Mouse (Mus musculus) midbrain, postnatal 0 days (tissue): ENCODE measurements around the gene Lime1. TPM values are rescaled to one million over a fixed set of nuclear protein-coding genes. Genes with fewer than 3 reads are reported as not detected.

ENCODE experiments used
- ATAC-seq: fragments of 200-750 bp; cut with Nextera tagmentation; 2 replicates; pipeline ENCODE4 v1.8.0; 2017; ENCODE audit warnings: moderate number of reproducible peaks, mild to moderate bottlenecking, moderate TSS enrichment, moderate library complexity; ENCODE audit not compliant: low FRiP score
- DNase-seq: peaks from one replicate; pipeline ENCODE4 v3.0.0-alpha.2; 2015; ENCODE audit warnings: low spot score
- H3K27ac ChIP-seq: fragments of 300-500 bp; sonication (generic); 2 replicates; pipeline ENCODE4 v1.5.1; 2014; ENCODE audit warnings: low read depth, mild to moderate bottlenecking, low read length, mixed read lengths
- H3K27me3 ChIP-seq: fragments of 300-500 bp; sonication (generic); 2 replicates; pipeline ENCODE4 v1.6.1; 2014; ENCODE audit warnings: low read length, control low read depth, mixed read lengths; ENCODE audit not compliant: insufficient read depth
- H3K36me3 ChIP-seq: fragments of 300-500 bp; sonication (generic); 2 replicates; pipeline ENCODE4 v1.6.1; 2014; ENCODE audit warnings: low read length, control low read depth, mixed read lengths; ENCODE audit not compliant: insufficient read depth
- H3K4me1 ChIP-seq: fragments of 300-500 bp; sonication (generic); 2 replicates; pipeline ENCODE4 v1.6.1; 2014; ENCODE audit warnings: mild to moderate bottlenecking, control low read depth, antibody characterized with exemption, low read length, mixed read lengths; ENCODE audit not compliant: insufficient read depth
- H3K4me2 ChIP-seq: fragments of 300-500 bp; sonication (generic); 2 replicates; pipeline ENCODE4 v1.6.1; 2014; ENCODE audit warnings: low read depth, mild to moderate bottlenecking, low read length, mixed read lengths; ENCODE audit not compliant: poor library complexity, severe bottlenecking
- H3K4me3 ChIP-seq: fragments of 300-500 bp; sonication (generic); 2 replicates; pipeline ENCODE4 v1.5.1; 2014; ENCODE audit warnings: low read depth, mild to moderate bottlenecking, low read length, moderate library complexity
- H3K9ac ChIP-seq: fragments of 300-500 bp; sonication (generic); replicated peaks from 2 replicates; pipeline ENCODE4 v1.6.1; 2014; ENCODE audit warnings: mild to moderate bottlenecking, low read length, moderate library complexity, mixed read lengths; ENCODE audit not compliant: poor library complexity, severe bottlenecking
- H3K9me3 ChIP-seq: fragments of 300-500 bp; sonication (generic); 2 replicates; pipeline ENCODE4 v1.6.1; 2016; ENCODE audit warnings: low read length, control low read depth
- CTCF ChIP-seq: IDR thresholded peaks from 2 replicates; pipeline ENCODE4 v1.5.1; 2016; ENCODE audit warnings: antibody characterized with exemption, mild to moderate bottlenecking
- WGBS: fragments of 180-500 bp; shearing (Covaris S2); extraction: QIAGEN DNeasy Blood & Tissue Kit; methylation state at CpG from one replicate; pipeline ENCODE4 v1.1.7; 2014; 5-methylcytosine and 5-hydroxymethylcytosine counted together
- polyA plus RNA-seq: library from polyadenylated mRNA; unstranded; fragments of >200 nt; fragmentation: Nextera tagmentation; extraction: Ambion mirVana; gene quantifications from 2 replicates; pipeline ENCODE4 v1.2.1, GENCODE M21; 2015
- total RNA-seq: library from RNA; depleted of rRNA; stranded (reverse); fragments of >200 nt; gene quantifications from 2 replicates; pipeline ENCODE4 v1.2.3, GENCODE M21; 2014

Lime1 gene
- total and polyA plus RNA-seq, 2 experiments from 2014 or later, result 30.3 to 44.8 TPM

DNA sequence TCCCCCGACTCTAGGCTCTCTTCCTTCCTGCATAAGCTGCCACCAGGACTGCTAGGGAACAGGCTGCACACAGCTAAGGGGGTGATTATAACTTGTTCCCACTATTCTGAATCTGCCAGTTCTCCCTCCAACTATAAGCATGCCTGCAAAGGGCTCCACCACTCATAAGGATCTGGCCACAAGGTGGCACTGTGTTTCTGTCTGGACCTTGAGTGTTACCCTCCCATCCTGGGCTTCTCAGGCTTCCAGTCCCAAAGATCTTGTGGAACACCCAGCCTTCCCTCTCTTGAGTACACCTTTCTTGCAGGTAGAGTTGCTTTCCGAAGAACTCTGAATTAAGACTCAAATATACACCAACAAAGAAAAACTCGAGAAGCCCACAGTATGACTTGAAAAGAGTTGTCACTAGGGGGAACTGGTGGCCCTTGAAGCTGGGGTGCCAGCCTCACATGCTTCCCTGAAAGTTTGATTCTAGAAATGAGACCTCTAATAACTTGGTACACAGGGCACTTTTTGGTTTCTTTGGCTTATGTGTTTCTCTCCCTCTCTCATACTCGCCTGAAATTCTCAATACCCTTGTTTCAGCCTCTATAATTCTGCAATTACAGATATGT is 12.8 kb downstream of the Lime1 start:
- TF ChIP-seq CTCF, result peak; percentile 92
- Histone ChIP-seq H3K4me1 (no peaks in the 10 kb centered on the region), H3K9ac (no peak overlapping the region), H3K4me2 (no peak overlapping the region), H3K36me3 (peaks cover 27% of the 10 kb centered on the region), H3K27ac (no peak overlapping the region), H3K9me3 (no peaks in the 10 kb centered on the region), H3K27me3 (no peaks in the 10 kb centered on the region), H3K4me3 (no peak overlapping the region)
- ATAC-seq (peak; percentile 54; the same call in 1 of the 2 replicates), DNase-seq (peak; percentile 92)
- WGBS, result 43% methylated on average over 4 of the region's 4 CpGs

DNA sequence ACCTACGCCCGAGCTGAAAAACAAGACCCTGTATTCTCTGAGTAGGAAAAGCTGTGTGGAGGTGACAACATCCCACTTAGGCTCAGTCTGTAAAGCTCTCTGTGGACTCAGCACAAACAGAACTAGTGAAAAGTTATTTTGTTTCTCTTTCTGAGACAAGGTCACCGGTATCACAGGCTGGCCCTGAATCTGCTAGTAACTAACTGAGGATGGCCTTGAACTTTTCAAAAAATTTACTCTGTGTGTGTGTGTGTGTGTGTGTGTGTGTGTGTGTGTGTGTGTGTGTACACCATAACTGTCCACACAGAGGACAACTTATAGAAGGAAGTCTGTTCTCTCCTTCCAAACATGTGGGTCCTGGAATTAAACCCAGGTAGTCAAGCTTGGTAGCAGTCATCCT is 14.2 kb downstream of the Lime1 start:
- Histone ChIP-seq H3K9ac (no peak overlapping the region), H3K36me3 (peaks cover 27% of the 10 kb centered on the region), H3K4me1 (no peaks in the 10 kb centered on the region), H3K27ac (no peak overlapping the region), H3K4me2 (no peak overlapping the region), H3K9me3 (no peaks in the 10 kb centered on the region), H3K4me3 (no peak overlapping the region), H3K27me3 (no peaks in the 10 kb centered on the region)
- no peak for ATAC-seq
- 96% methylated on average over 3 of the region's 3 CpGs for WGBS
- TF ChIP-seq CTCF, result no peak
- no peak for DNase-seq

DNA sequence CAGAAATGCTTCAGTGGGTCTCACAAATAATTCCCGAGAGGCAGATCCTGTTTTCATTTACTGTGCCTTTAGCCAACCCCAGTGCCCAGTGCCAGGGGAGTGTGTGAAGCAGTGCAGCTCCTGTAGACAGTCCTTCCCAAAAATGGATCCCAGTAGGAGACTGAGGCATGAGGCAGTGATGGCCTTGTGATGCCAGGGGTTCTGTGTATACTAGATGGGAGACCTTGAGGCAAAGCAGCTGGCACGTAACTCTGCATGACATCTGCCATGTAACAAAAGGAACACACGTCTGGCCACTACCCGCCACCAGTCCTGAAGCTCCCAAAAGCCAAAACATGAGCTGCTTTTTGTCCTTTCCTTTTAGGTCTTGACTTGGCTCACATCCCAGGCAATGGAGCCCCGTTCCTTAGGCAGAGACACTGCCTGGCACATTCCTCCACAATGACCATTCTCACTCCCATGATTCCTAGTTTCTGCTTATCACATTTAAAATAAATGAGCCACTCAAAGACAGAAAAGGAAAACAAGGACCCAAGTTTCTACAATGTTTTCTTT is 17.4 kb downstream of the Lime1 start:
- Histone ChIP-seq H3K9me3 (no peaks in the 10 kb centered on the region), H3K36me3 (peaks cover 10% of the 10 kb centered on the region; the same call in 1 of the 2 replicates), H3K27ac (no peak overlapping the region), H3K4me1 (no peaks in the 10 kb centered on the region), H3K27me3 (no peaks in the 10 kb centered on the region), H3K9ac (no peak overlapping the region), H3K4me3 (no peak overlapping the region), H3K4me2 (no peak overlapping the region)
- no peak for TF ChIP-seq CTCF
- ATAC-seq (no peak), DNase-seq (peak; percentile 7)
- 56% methylated on average over 5 of the region's 5 CpGs for WGBS

DNA sequence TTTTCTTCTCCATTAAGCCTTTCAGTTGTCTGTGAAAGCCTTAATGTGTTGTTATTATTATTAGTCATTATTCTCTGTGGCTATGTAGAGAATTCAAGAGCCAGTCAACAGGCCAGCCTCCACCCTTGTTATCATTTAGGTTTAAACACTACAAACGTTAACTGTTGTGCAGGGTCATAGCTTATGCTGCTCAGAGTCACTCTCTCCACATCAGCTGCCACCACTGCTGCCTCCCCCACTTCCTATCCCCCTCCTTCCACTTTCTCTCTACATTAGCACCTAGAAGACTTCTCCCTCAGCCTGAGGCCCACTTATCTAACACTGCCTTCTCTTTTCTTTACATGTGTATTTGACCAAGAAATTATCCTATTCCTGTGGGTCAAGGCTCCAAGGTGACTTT is 21.6 kb downstream of the Lime1 start:
- Histone ChIP-seq H3K36me3 (0 out of 2 replicates have a peak, but pooled peaks cover 2% of the 10 kb centered on the region), H3K27me3 (no peaks in the 10 kb centered on the region), H3K9ac (no peak overlapping the region), H3K4me1 (no peaks in the 10 kb centered on the region), H3K4me3 (no peak overlapping the region), H3K27ac (no peak overlapping the region), H3K4me2 (no peak overlapping the region), H3K9me3 (no peaks in the 10 kb centered on the region)
- ATAC-seq, result no peak
- no peak for TF ChIP-seq CTCF
- no peak for DNase-seq
- 16% methylated on average over 1 of the region's 1 CpGs for WGBS

DNA sequence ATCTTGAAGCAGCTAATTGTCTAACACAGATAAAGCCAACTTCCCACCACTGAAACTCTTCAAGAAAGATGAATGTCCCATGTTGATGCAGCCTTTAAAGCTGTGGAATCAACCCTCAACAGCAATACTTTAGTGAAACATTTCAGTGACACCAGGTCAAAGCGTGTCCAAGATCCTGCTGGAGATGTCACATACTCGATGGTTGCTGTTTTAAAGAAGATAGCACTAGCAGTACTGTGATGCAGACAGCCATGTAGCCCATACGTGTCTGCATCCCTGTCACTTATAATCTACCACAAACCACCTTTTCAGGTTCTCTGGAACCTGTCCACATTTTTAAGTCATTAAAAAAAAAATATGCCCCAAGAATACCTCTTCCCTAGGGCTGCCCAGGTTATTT is 23.8 kb downstream of the Lime1 start:
- no peaks in the 10 kb centered on the region for H3K27me3 ChIP-seq
- no peaks in the 10 kb centered on the region for H3K9me3 ChIP-seq
- TF ChIP-seq CTCF, result no peak
- H3K27ac ChIP-seq, result no peak overlapping the region
- ATAC-seq (no peak), DNase-seq (no peak)
- H3K4me1 ChIP-seq, result no peaks in the 10 kb centered on the region
- H3K36me3 ChIP-seq, result 0 out of 2 replicates have a peak, but pooled peaks cover 2% of the 10 kb centered on the region
- H3K4me3 ChIP-seq, result no peak overlapping the region
- no peak overlapping the region for H3K9ac ChIP-seq
- H3K4me2 ChIP-seq, result no peak overlapping the region
- WGBS, result 90% methylated on average over 3 of the region's 3 CpGs

DNA sequence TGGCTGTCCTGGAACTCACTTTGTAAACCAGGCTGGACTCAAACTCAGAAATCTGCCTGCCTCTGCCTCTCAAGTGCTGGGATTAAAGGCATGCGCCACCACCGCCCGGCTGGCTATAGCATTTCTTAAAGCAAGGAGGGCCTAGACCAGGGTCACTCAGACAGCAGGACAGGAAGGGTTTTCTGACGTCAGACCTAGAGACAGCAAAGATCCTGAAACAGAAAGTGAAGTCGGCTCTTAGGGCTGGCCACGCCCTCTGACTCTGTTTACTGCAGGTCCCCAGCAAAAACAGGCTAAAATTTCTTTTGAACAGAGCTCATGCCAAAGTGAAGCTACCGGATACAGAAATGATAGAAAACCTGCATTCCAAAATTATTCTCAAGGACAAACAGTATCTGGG is 29.8 kb downstream of the Lime1 start:
- DNase-seq (no peak), ATAC-seq (no peak)
- TF ChIP-seq CTCF, result no peak
- H3K27ac ChIP-seq, result no peak overlapping the region
- WGBS, result 85% methylated on average over 7 of the region's 7 CpGs
- no peaks in the 10 kb centered on the region for H3K9me3 ChIP-seq
- no peak overlapping the region for H3K4me2 ChIP-seq
- 0 out of 2 replicates have a peak, but pooled peaks cover 7% of the 10 kb centered on the region for H3K36me3 ChIP-seq
- H3K9ac ChIP-seq, result no peak overlapping the region
- H3K4me3 ChIP-seq, result no peak overlapping the region
- H3K27me3 ChIP-seq, result no peaks in the 10 kb centered on the region
- H3K4me1 ChIP-seq, result no peaks in the 10 kb centered on the region
